Mouse (Mus musculus) adrenal gland, postnatal 25 days (tissue): ENCODE data around the gene Ccdc8. TPM values are rescaled to one million over a fixed set of nuclear protein-coding genes. Genes with fewer than 3 reads are reported as not detected.
"Not testable (repeated sequence)": the region's sequence is repeated elsewhere in the genome, so short reads cannot be mapped to it uniquely, and the experiment has no call there.

Source experiments
- DNase-seq: peaks from one replicate; pipeline ENCODE4 v3.0.0; 2021; ENCODE audit warnings: mixed read lengths
- long read RNA-seq: library from polyadenylated mRNA; stranded (forward); transcript quantifications from one replicate; pipeline ENCODE4 v2.0.0, GENCODE M21; 2021
- total RNA-seq: library from RNA; stranded (reverse); gene quantifications from 2 replicates; pipeline ENCODE4 v1.2.3, GENCODE M21; 2021

Ccdc8 gene
- total RNA-seq, result 19.7 and 26.0 TPM in 2 replicates
- long read RNA-seq, full-length matches to known transcripts, result 9 of 9 reads
- long read RNA-seq, partial matches to known transcripts, result 0 of 9 reads
- long read RNA-seq, other reads (novel, unspliced or antisense), result 0 of 9 reads

- DNase-seq, result no peak
Observed at GRCm38 (mm10) chr7:16992451-16992807, at the start of gene Ccdc8. TSS of gene Ccdc8 (plus strand) at chr7:16992708.

- DNase-seq, result no peak
Observed at GRCm38 (mm10) chr7:16942861-16943260, 49.6 kb upstream of the Ccdc8 start.

- peak; percentile 89 for DNase-seq
Observed at GRCm38 (mm10) chr7:16944061-16944807, 48.3 kb upstream of the Ccdc8 start, which contains the start of gene Pnmal2. TSS of gene Pnmal2 (plus strand) at chr7:16944682.

GRCm38 (mm10) chr7:16944808-16945315, 47.6 kb upstream of the Ccdc8 start:
- DNase-seq, result peak; percentile 17

- peak; percentile 15 for DNase-seq
Observed at GRCm38 (mm10) chr7:16945419-16945818, 47.1 kb upstream of the Ccdc8 start.

GRCm38 (mm10) chr7:16946441-16947348, 45.8 kb upstream of the Ccdc8 start:
- DNase-seq, result peak; percentile 25

- no peak for DNase-seq
Observed at GRCm38 (mm10) chr7:16947349-16947895, 45.1 kb upstream of the Ccdc8 start.

- DNase-seq, result peak; percentile 37
Observed at GRCm38 (mm10) chr7:16947959-16948361, 44.5 kb upstream of the Ccdc8 start.

GRCm38 (mm10) chr7:16948923-16949458, 43.5 kb upstream of the Ccdc8 start:
- DNase-seq, result no peak

GRCm38 (mm10) chr7:16949908-16950841, 42.3 kb upstream of the Ccdc8 start:
- peak; percentile 79 for DNase-seq

GRCm38 (mm10) chr7:16950861-16951635, 41.5 kb upstream of the Ccdc8 start:
- peak; percentile 77 for DNase-seq

- DNase-seq, result not testable (repeated sequence)
Observed at GRCm38 (mm10) chr7:16953776-16954175, 38.7 kb upstream of the Ccdc8 start.

- DNase-seq, result no peak
Observed at GRCm38 (mm10) chr7:16955712-16956111, 36.8 kb upstream of the Ccdc8 start.

GRCm38 (mm10) chr7:16956410-16957265, 35.9 kb upstream of the Ccdc8 start:
- DNase-seq, result no peak

GRCm38 (mm10) chr7:16959539-16960187, 32.8 kb upstream of the Ccdc8 start, which contains the start of gene Pnmal1:
TSS of gene Pnmal1 (plus strand) at chr7:16959679.
- DNase-seq, result peak; percentile 77

GRCm38 (mm10) chr7:16961678-16962077, 30.8 kb upstream of the Ccdc8 start:
- no peak for DNase-seq

GRCm38 (mm10) chr7:16968414-16968813, 24.1 kb upstream of the Ccdc8 start:
- DNase-seq, result no peak

GRCm38 (mm10) chr7:16971160-16971559, 21.3 kb upstream of the Ccdc8 start:
- DNase-seq, result no peak
